Comparison of ENCODE assay signal across 8 mouse cellular contexts in the genomic region with DNA sequence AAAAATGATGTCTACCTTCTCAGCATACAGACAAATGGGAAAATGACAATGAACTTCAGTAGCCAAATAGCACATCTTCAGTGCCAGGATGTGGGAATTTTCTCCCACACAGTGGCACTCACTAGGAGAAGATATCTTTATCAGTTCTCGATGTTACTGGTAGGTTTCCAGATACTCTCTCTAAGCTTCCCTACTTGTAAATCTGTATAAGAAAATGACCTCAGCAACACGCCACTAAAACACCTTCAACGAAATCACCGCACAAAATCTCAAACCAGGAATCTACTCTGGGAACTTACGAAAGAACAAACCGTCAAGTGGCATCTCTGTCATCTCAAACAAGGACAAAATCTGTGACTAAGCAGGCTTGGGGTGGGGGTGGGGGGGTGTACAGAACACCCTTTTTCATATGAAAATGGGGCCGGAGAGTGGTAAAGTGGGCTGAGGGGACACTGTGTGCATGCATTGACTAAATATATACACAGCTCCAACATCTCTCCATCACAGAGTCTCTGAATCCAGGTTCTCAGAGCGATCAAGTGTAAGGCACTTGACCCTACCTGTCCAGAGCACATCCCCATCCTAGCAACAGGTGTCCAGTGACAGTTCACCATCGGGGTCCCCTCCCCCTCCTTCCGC.
DNase-seq lines count a peak whose midpoint lies in the region; ATAC-seq and TF ChIP-seq lines count a peak whose summit lies in the region.

No protein-coding gene starts in this region.

- no peak for TF ChIP-seq CTCF in intestine, postnatal 0 days (IDR thresholded peaks at IDR 0.05; ENCODE audit: low read depth)

- H3K27me3 ChIP-seq in lung, embryonic 16.5 days (ENCODE audit: control insufficient read depth, insufficient read depth, low read depth, low read length) = no peaks in the 10 kb centered on the region
- H3K27me3 ChIP-seq in embryonic facial prominence, embryonic 13.5 days = no peaks in the 10 kb centered on the region
- no peaks in the 10 kb centered on the region for H3K27me3 ChIP-seq in intestine, postnatal 0 days (replicated peaks; ENCODE audit: control insufficient read depth, insufficient read depth, low read length)

- peak overlapping the region; percentile 69 for H3K4me2 ChIP-seq in lung, embryonic 16.5 days (ENCODE audit: low read depth, low read length)
- H3K4me2 ChIP-seq in embryonic facial prominence, embryonic 13.5 days = peak overlapping the region; percentile 90
- H3K4me2 ChIP-seq in intestine, postnatal 0 days (replicated peaks; ENCODE audit: low read depth) = peak overlapping the region; percentile 92

- DNase-seq in lung, postnatal 25 days (ENCODE audit: low spot score) = no peak
- peak; percentile 49 for DNase-seq in retina, embryonic 14.5 days (ENCODE audit: low spot score)
- no peak for DNase-seq in adrenal gland, postnatal 4 days (ENCODE audit: low spot score in 2 of 2)
- DNase-seq in right cerebral cortex, postnatal 10 days (ENCODE audit: low spot score in 2 of 2) = no peak
- no peak for DNase-seq in spleen, postnatal 4 days (ENCODE audit: low spot score in 2 of 2)

- peaks cover 12% of the 10 kb centered on the region for H3K4me1 ChIP-seq in lung, embryonic 16.5 days (replicated peaks; ENCODE audit: control insufficient read depth, insufficient read depth, low read length)
- peaks cover 21% of the 10 kb centered on the region for H3K4me1 ChIP-seq in embryonic facial prominence, embryonic 13.5 days
- peaks cover 12% of the 10 kb centered on the region; the same call in 1 of the 2 replicates for H3K4me1 ChIP-seq in intestine, postnatal 0 days (replicated peaks; ENCODE audit: control insufficient read depth, insufficient read depth, low read length)

- H3K9ac ChIP-seq in lung, embryonic 16.5 days (ENCODE audit: low read length) = peak overlapping the region; percentile 97
- H3K9ac ChIP-seq in embryonic facial prominence, embryonic 13.5 days = peak overlapping the region; percentile 96
- peak overlapping the region; percentile 77 for H3K9ac ChIP-seq in intestine, postnatal 0 days (ENCODE audit: low read depth, low read length)

- ATAC-seq in lung, embryonic 16.5 days (ENCODE audit: low read depth) = no peak
- no peak for ATAC-seq in embryonic facial prominence, embryonic 13.5 days (ENCODE audit: insufficient number of reproducible peaks, insufficient read depth, low FRiP score, low TSS enrichment, low read depth)
- no peak for ATAC-seq in intestine, postnatal 0 days

- WGBS in lung, embryonic 16.5 days = 24% methylated on average over 10 of the region's 10 CpGs
- 48% methylated on average over 10 of the region's 10 CpGs for WGBS in embryonic facial prominence, embryonic 13.5 days
- whole genome bisulfite sequencing in intestine, postnatal 0 days = 18% methylated on average over 10 of the region's 10 CpGs

- H3K9me3 ChIP-seq in lung, embryonic 16.5 days (ENCODE audit: control insufficient read depth, low read length) = no peaks in the 10 kb centered on the region
- no peaks in the 10 kb centered on the region for H3K9me3 ChIP-seq in embryonic facial prominence, embryonic 13.5 days
- H3K9me3 ChIP-seq in intestine, postnatal 0 days (ENCODE audit: control insufficient read depth) = no peaks in the 10 kb centered on the region

- H3K36me3 ChIP-seq in lung, embryonic 16.5 days (ENCODE audit: control insufficient read depth, insufficient read depth, low read length) = no peaks in the 10 kb centered on the region
- H3K36me3 ChIP-seq in embryonic facial prominence, embryonic 13.5 days = no peaks in the 10 kb centered on the region
- H3K36me3 ChIP-seq in intestine, postnatal 0 days (ENCODE audit: control insufficient read depth, insufficient read depth) = no peaks in the 10 kb centered on the region

- peak overlapping the region; percentile 98 for H3K4me3 ChIP-seq in lung, embryonic 16.5 days (ENCODE audit: low read length)
- peak overlapping the region; percentile 94 for H3K4me3 ChIP-seq in embryonic facial prominence, embryonic 13.5 days
- peak overlapping the region; percentile 94 for H3K4me3 ChIP-seq in intestine, postnatal 0 days (ENCODE audit: low read depth, low read length)

- H3K27ac ChIP-seq in lung, embryonic 16.5 days (ENCODE audit: low read length) = peak overlapping the region; percentile 73
- no peak overlapping the region; the same call in 1 of the 2 replicates for H3K27ac ChIP-seq in embryonic facial prominence, embryonic 13.5 days
- H3K27ac ChIP-seq in intestine, postnatal 0 days (ENCODE audit: low read depth, low read length) = peak overlapping the region; percentile 90
